Mouse (Mus musculus) embryonic facial prominence, embryonic 12.5 days (tissue): ENCODE results near the gene Tmem138. TPM values are rescaled to one million over a fixed set of nuclear protein-coding genes. Genes with fewer than 3 reads are reported as not detected.

Experiments used
- ATAC-seq: fragments of 200-750 bp; cut with Nextera tagmentation; 2 replicates; pipeline ENCODE4 v1.8.0; 2017; ENCODE audit not compliant: insufficient number of reproducible peaks, insufficient read depth, low FRiP score, low TSS enrichment
- H3K27ac ChIP-seq: fragments of 300-500 bp; sonication (generic); 2 replicates; pipeline ENCODE4 v1.5.1; 2016; ENCODE audit warnings: mild to moderate bottlenecking
- H3K27me3 ChIP-seq: fragments of 300-500 bp; sonication (generic); 2 replicates; pipeline ENCODE4 v1.6.1; 2016; ENCODE audit warnings: mild to moderate bottlenecking, moderate library complexity
- H3K36me3 ChIP-seq: fragments of 300-500 bp; sonication (generic); 2 replicates; pipeline ENCODE4 v1.6.1; 2016; ENCODE audit warnings: mild to moderate bottlenecking
- H3K4me1 ChIP-seq: fragments of 300-500 bp; sonication (generic); 2 replicates; pipeline ENCODE4 v1.6.1; 2016
- H3K4me2 ChIP-seq: fragments of 300-500 bp; sonication (generic); replicated peaks from 2 replicates; pipeline ENCODE4 v1.6.1; 2016; ENCODE audit warnings: mild to moderate bottlenecking, moderate library complexity
- H3K4me3 ChIP-seq: fragments of 300-500 bp; sonication (generic); 2 replicates; pipeline ENCODE4 v1.5.1; 2016; ENCODE audit warnings: mild to moderate bottlenecking
- H3K9ac ChIP-seq: fragments of 300-500 bp; sonication (generic); 2 replicates; pipeline ENCODE4 v1.6.1; 2016; ENCODE audit warnings: mild to moderate bottlenecking, moderate library complexity
- H3K9me3 ChIP-seq: fragments of 300-500 bp; sonication (generic); 2 replicates; pipeline ENCODE4 v1.6.1; 2016; ENCODE audit warnings: mild to moderate bottlenecking, moderate library complexity
- WGBS: fragments of 180-500 bp; shearing (Covaris S2); methylation state at CpG from one replicate; pipeline ENCODE4 v1.1.7; 2016; 5-methylcytosine and 5-hydroxymethylcytosine counted together
- polyA plus RNA-seq: library from polyadenylated mRNA; unstranded; fragments of >200 nt; fragmentation: Nextera tagmentation; extraction: Ambion mirVana; gene quantifications from 2 replicates; pipeline ENCODE4 v1.2.1, GENCODE M21; 2016

Gene Tmem138
- polyA plus RNA-seq, result 38.7 and 40.3 TPM in 2 replicates

GRCm38 (mm10) chr19:10576690-10577561, at the start of gene Tmem138, which contains the start of gene Cyb561a3:
Gene Tmem138, minus strand, starts transcription at chr19:10577362.
Gene Cyb561a3, plus strand, starts transcription at chr19:10577172.
- peak within 1 kb of the TSS; percentile 51 for H3K9ac ChIP-seq
- H3K9me3 ChIP-seq, result no peaks in the 10 kb centered on the region
- no peaks in the 10 kb centered on the region for H3K27me3 ChIP-seq
- peaks cover 14% of the 10 kb centered on the region for H3K4me1 ChIP-seq
- peaks cover 28% of the 10 kb centered on the region for H3K36me3 ChIP-seq
- H3K4me3 ChIP-seq, result peak within 1 kb of the TSS; percentile 50
- peak within 1 kb of the TSS; percentile 55 for H3K4me2 ChIP-seq
- peak within 1 kb of the TSS; percentile 80 for H3K27ac ChIP-seq
- under 1% methylated on average over 44 of the region's 44 CpGs for WGBS
- peak; percentile 92 for ATAC-seq

GRCm38 (mm10) chr19:10608573-10609240, 31.5 kb upstream of the Tmem138 start:
- Histone ChIP-seq H3K27ac (no peak overlapping the region), H3K4me3 (no peak overlapping the region)
- ATAC-seq, result no peak

GRCm38 (mm10) chr19:10605901-10606622, 28.9 kb upstream of the Tmem138 start:
- Histone ChIP-seq H3K9me3 (no peaks in the 10 kb centered on the region), H3K27ac (peak overlapping the region; percentile 93), H3K4me1 (peaks cover 27% of the 10 kb centered on the region), H3K27me3 (no peaks in the 10 kb centered on the region), H3K9ac (peak overlapping the region; percentile 92), H3K36me3 (peaks cover 38% of the 10 kb centered on the region), H3K4me3 (peak overlapping the region; percentile 84), H3K4me2 (peak overlapping the region; percentile 61)
- no peak for ATAC-seq
- 7% methylated on average over 20 of the region's 20 CpGs for WGBS

More at GRCm38 (mm10) chr19:10608573-10609240, 31.5 kb upstream of the Tmem138 start:
- peaks cover 63% of the 10 kb centered on the region for H3K36me3 ChIP-seq
- no peak overlapping the region for H3K4me2 ChIP-seq
- no peaks in the 10 kb centered on the region for H3K9me3 ChIP-seq
- peaks cover 23% of the 10 kb centered on the region for H3K4me1 ChIP-seq
- H3K9ac ChIP-seq, result no peak overlapping the region
- no peaks in the 10 kb centered on the region for H3K27me3 ChIP-seq
- WGBS, result 83% methylated on average over 5 of the region's 5 CpGs

GRCm38 (mm10) chr19:10605293-10605900, 28.2 kb upstream of the Tmem138 start, which contains the start of the genes Ddb1 and Tkfc:
Gene Ddb1, plus strand, starts transcription at chr19:10605327.
Gene Tkfc, minus strand, starts transcription at chr19:10605654.
- Histone ChIP-seq H3K9me3 (no peaks in the 10 kb centered on the region), H3K27me3 (no peaks in the 10 kb centered on the region), H3K4me2 (peak within 1 kb of the TSS; percentile 61), H3K9ac (peak within 1 kb of the TSS; percentile 92), H3K36me3 (peaks cover 31% of the 10 kb centered on the region), H3K4me3 (peak within 1 kb of the TSS; percentile 84), H3K27ac (peak within 1 kb of the TSS; percentile 93), H3K4me1 (peaks cover 27% of the 10 kb centered on the region)
- under 1% methylated on average over 49 of the region's 49 CpGs for WGBS
- peak; percentile 95 for ATAC-seq

GRCm38 (mm10) chr19:10604534-10604933, 27.4 kb upstream of the Tmem138 start:
- H3K4me3 ChIP-seq, result peak overlapping the region; percentile 84
- no peaks in the 10 kb centered on the region for H3K27me3 ChIP-seq
- peak overlapping the region; percentile 93 for H3K27ac ChIP-seq
- H3K36me3 ChIP-seq, result peaks cover 29% of the 10 kb centered on the region
- H3K4me2 ChIP-seq, result peak overlapping the region; percentile 61
- H3K9ac ChIP-seq, result peak overlapping the region; percentile 92
- ATAC-seq, result no peak
- WGBS, result 53% methylated on average over 3 of the region's 3 CpGs
- H3K4me1 ChIP-seq, result peaks cover 27% of the 10 kb centered on the region
- no peaks in the 10 kb centered on the region for H3K9me3 ChIP-seq

GRCm38 (mm10) chr19:10603660-10604523, 26.7 kb upstream of the Tmem138 start:
- no peaks in the 10 kb centered on the region for H3K27me3 ChIP-seq
- no peak overlapping the region for H3K4me2 ChIP-seq
- 86% methylated on average over 18 of the region's 18 CpGs for WGBS
- H3K4me1 ChIP-seq, result peaks cover 27% of the 10 kb centered on the region
- no peaks in the 10 kb centered on the region for H3K9me3 ChIP-seq
- ATAC-seq, result no peak
- H3K4me3 ChIP-seq, result no peak overlapping the region
- peak overlapping the region; percentile 94 for H3K27ac ChIP-seq
- peaks cover 24% of the 10 kb centered on the region for H3K36me3 ChIP-seq
- H3K9ac ChIP-seq, result peak overlapping the region; percentile 92; the same call in 1 of the 2 replicates

GRCm38 (mm10) chr19:10602787-10603186, 25.6 kb upstream of the Tmem138 start:
- peak overlapping the region; percentile 32 for H3K4me3 ChIP-seq
- peak overlapping the region; percentile 54 for H3K4me2 ChIP-seq
- peaks cover 25% of the 10 kb centered on the region for H3K4me1 ChIP-seq
- 0 out of 2 replicates have a peak, but pooled peaks have one; percentile 50 for ATAC-seq
- 1% methylated on average over 9 of the region's 9 CpGs for WGBS
- H3K9me3 ChIP-seq, result no peaks in the 10 kb centered on the region
- peaks cover 22% of the 10 kb centered on the region for H3K36me3 ChIP-seq
- H3K9ac ChIP-seq, result peak overlapping the region; percentile 61
- H3K27me3 ChIP-seq, result no peaks in the 10 kb centered on the region
- H3K27ac ChIP-seq, result peak overlapping the region; percentile 94

- peak overlapping the region; percentile 61 for H3K9ac ChIP-seq
- ATAC-seq, result peak; percentile 28; the same call in 1 of the 2 replicates
- peak overlapping the region; percentile 32 for H3K4me3 ChIP-seq
- H3K27me3 ChIP-seq, result no peaks in the 10 kb centered on the region
- peak overlapping the region; percentile 54 for H3K4me2 ChIP-seq
- peak overlapping the region; percentile 94 for H3K27ac ChIP-seq
- H3K9me3 ChIP-seq, result no peaks in the 10 kb centered on the region
- peaks cover 17% of the 10 kb centered on the region for H3K36me3 ChIP-seq
- WGBS, result 7% methylated on average over 6 of the region's 6 CpGs
- H3K4me1 ChIP-seq, result peaks cover 20% of the 10 kb centered on the region
Observed at GRCm38 (mm10) chr19:10602247-10602769, 25.1 kb upstream of the Tmem138 start.

GRCm38 (mm10) chr19:10599648-10600047, 22.5 kb upstream of the Tmem138 start:
- ATAC-seq, result no peak
- no peak overlapping the region for H3K4me2 ChIP-seq
- WGBS, result 92% methylated on average over 2 of the region's 2 CpGs

GRCm38 (mm10) chr19:10598188-10598587, 21.0 kb upstream of the Tmem138 start:
- Histone ChIP-seq H3K4me2 (no peak overlapping the region), H3K36me3 (peaks cover 30% of the 10 kb centered on the region), H3K4me3 (no peak overlapping the region), H3K27ac (no peak overlapping the region), H3K9ac (no peak overlapping the region), H3K4me1 (peaks cover 5% of the 10 kb centered on the region; the same call in 1 of the 2 replicates), H3K27me3 (no peaks in the 10 kb centered on the region), H3K9me3 (no peaks in the 10 kb centered on the region)
- no peak for ATAC-seq
- 40% methylated on average over 3 of the region's 3 CpGs for WGBS

More at GRCm38 (mm10) chr19:10599648-10600047, 22.5 kb upstream of the Tmem138 start:
- H3K36me3 ChIP-seq, result peaks cover 26% of the 10 kb centered on the region
- H3K4me1 ChIP-seq, result peaks cover 9% of the 10 kb centered on the region
- H3K9ac ChIP-seq, result no peak overlapping the region
- no peak overlapping the region for H3K27ac ChIP-seq
- no peak overlapping the region for H3K4me3 ChIP-seq
- H3K27me3 ChIP-seq, result no peaks in the 10 kb centered on the region
- H3K9me3 ChIP-seq, result no peaks in the 10 kb centered on the region
